Mouse (Mus musculus): ENCODE measurements around the gene Pth. TPM values are rescaled to one million over a fixed set of nuclear protein-coding genes. Genes with fewer than 3 reads are reported as not detected.

Gene Pth
- total RNA-seq, 2 experiments from 2014 or later: not detected

DNA sequence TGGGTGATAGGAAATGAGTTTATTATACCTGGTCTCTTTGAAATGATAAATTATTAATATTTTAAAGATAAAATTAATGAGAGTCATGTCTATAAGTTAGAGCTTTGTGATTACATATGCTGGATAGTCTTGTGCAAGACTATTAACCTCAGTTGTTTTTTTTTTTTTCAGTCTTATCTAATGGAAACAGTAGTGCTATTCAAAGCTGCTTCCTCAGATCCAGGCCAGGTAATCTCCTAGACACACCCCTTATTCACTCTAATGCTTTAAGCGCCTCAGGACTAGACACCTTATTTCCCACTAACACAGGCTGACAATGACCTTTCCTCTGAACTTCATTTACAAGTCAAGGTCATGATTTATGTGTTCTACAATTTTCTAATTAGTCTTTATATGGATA is 39.3 kb downstream of the Pth start:
- DNase-seq (ENCODE audit: extremely low spot score in 1 of 2, low spot score in 2 of 2): no peak
- intact Hi-C loops (cut with DNase I): no loop called here

DNA sequence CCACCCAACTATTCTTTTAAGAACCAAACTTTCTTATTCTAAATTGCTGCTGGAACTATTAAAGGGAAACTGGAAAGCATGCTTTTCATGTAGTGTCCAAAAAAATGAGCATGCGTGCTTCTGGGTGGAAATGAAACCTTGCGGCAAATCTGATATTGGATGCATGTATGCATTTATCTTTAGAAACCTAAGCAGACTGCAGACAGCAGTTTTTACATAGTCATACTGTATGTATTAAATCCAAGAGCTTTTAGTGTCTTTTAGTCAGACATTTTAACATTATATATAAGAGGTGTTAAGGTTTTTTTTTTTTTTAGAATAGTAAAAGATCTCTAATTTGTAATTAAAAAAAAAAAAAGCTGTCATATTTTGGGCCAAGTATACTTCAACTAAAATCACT is 40.7 kb downstream of the Pth start:
- DNase-seq (ENCODE audit: extremely low spot score in 1 of 2, low spot score in 2 of 2): peak in 1 of 2 experiments; percentile 19
- intact Hi-C loops (cut with DNase I): no loop called here

DNA sequence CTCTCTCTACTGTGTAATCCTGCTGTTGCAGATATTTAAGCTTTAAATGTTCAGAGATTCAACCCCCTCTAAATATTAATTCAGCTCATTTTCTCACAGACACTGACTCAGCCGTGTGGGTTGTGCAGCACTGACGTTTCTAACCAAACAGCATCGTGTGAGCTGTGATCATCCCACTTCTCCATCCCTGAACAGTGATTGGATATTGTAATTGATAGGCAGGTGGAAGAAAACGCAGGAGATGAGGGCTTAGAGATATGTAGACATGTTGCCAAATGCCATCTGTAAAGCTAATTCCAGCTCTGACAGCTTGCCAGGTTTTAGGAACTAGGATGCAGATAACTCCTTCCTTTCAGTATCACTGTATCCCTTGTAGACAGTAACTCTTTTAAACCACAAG is 41.1 kb downstream of the Pth start:
- peak; percentile 26 to 85 for DNase-seq (ENCODE audit: extremely low spot score in 1 of 2, low spot score in 2 of 2)
- intact Hi-C loops (cut with DNase I): no loop called here

Other genes starting within 250 kb of the Pth start
- gene Arntl, start 181.1 kb downstream of the Pth start, total RNA-seq (2021): 10 to 100 TPM; 26.5 to 28.9 TPM
- gene Btbd10, start 19.2 kb downstream of the Pth start, total RNA-seq (2021): 10 to 100 TPM; 63.0 to 67.6 TPM
- 100 to 1,000 TPM; 114 to 115 TPM for gene Far1, start 125.3 kb upstream of the Pth start, total RNA-seq (2021)